Mouse (Mus musculus) liver, embryonic 16.5 days (tissue): ENCODE results near the gene Bmx. TPM values are rescaled to one million over a fixed set of nuclear protein-coding genes. Genes with fewer than 3 reads are reported as not detected.

Experiments
- ATAC-seq: fragments of 200-750 bp; cut with Nextera tagmentation; 2 replicates; pipeline ENCODE4 v1.8.0; 2017; ENCODE audit warnings: low read depth, mild to moderate bottlenecking, moderate number of reproducible peaks, moderate library complexity
- H3K27ac ChIP-seq: fragments of 300-500 bp; sonication (generic); 2 replicates; pipeline ENCODE4 v1.5.1; 2014; ENCODE audit warnings: mild to moderate bottlenecking, low read length
- H3K27me3 ChIP-seq: fragments of 300-500 bp; sonication (generic); 2 replicates; pipeline ENCODE4 v1.6.1; 2014; ENCODE audit warnings: low read depth, low read length, mixed read lengths; ENCODE audit not compliant: control insufficient read depth, insufficient read depth
- H3K36me3 ChIP-seq: fragments of 300-500 bp; sonication (generic); 2 replicates; pipeline ENCODE4 v1.6.1; 2014; ENCODE audit warnings: mild to moderate bottlenecking; ENCODE audit not compliant: control insufficient read depth, insufficient read depth
- H3K4me1 ChIP-seq: fragments of 300-500 bp; sonication (generic); 2 replicates; pipeline ENCODE4 v1.6.1; 2014; ENCODE audit warnings: low read depth, low read length, mixed read lengths; ENCODE audit not compliant: control insufficient read depth
- H3K4me2 ChIP-seq: fragments of 300-500 bp; sonication (generic); 2 replicates; pipeline ENCODE4 v1.6.1; 2014; ENCODE audit warnings: low read depth, low read length, mixed read lengths
- H3K4me3 ChIP-seq: fragments of 300-500 bp; sonication (generic); 2 replicates; pipeline ENCODE4 v1.5.1; 2014; ENCODE audit warnings: low read depth, mild to moderate bottlenecking, low read length
- H3K9ac ChIP-seq: fragments of 300-500 bp; sonication (generic); 2 replicates; pipeline ENCODE4 v1.6.1; 2014; ENCODE audit warnings: low read depth, low read length
- H3K9me3 ChIP-seq: fragments of 300-500 bp; sonication (generic); replicated peaks from 2 replicates; pipeline ENCODE4 v1.6.1; 2016; ENCODE audit warnings: low read length; ENCODE audit not compliant: control insufficient read depth
- WGBS: fragments of 180-500 bp; shearing (Covaris S2); extraction: QIAGEN DNeasy Blood & Tissue Kit; methylation state at CpG from one replicate; pipeline ENCODE4 v1.1.7; 2014; ENCODE audit not compliant: insufficient replicate concordance; 5-methylcytosine and 5-hydroxymethylcytosine counted together
- polyA plus RNA-seq: library from polyadenylated mRNA; unstranded; fragments of >200 nt; fragmentation: Nextera tagmentation; extraction: Ambion mirVana; gene quantifications from 2 replicates; pipeline ENCODE4 v1.2.1, GENCODE M21; 2015

Gene Bmx
- polyA plus RNA-seq, 1 experiment from 2014 or later = 0.77 TPM

DNA sequence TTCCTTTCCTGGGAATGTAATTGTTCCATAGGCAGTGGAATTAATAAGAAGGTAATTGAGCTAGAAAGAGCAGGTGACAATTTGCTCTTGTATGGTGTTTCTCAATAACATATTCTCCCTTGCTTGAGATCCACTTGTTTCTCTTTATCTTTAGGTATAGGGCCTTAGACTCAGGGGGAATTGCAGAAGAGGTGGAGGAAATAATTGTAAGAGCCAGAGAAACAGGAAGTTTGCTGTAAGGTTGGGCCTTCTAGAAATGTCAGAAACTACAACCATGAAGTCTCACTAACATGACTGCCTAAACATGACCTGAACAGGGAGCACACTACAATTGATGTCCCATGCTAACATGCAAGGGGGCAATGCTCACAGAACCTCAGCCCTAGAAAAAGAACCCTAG lies 68.1 kb downstream of the Bmx start:
- Histone ChIP-seq H3K27ac (no peak overlapping the region), H3K9me3 (no peaks in the 10 kb centered on the region), H3K36me3 (no peaks in the 10 kb centered on the region), H3K9ac (no peak overlapping the region), H3K4me2 (no peak overlapping the region), H3K27me3 (no peaks in the 10 kb centered on the region), H3K4me1 (no peaks in the 10 kb centered on the region), H3K4me3 (no peak overlapping the region)
- no peak for ATAC-seq

DNA sequence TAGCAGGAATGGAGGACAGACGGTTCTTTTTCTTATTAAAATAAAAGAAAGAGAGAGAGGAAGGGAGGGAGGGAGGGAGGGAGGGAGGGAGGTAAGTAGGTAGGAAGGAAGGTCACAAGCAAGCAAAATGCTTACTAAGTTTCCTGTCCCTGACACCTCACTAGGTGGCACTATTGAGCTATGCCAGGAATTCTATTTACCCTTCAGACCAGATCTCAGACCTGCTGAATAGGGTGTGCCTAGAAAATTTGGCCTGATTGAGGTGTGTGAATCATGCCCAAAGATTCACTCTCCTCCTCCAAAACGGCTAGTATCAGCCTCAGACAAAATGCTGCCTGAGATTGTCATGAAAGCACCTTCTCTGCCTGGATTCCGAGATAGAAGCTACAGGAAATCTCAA lies 74.1 kb downstream of the Bmx start:
- Histone ChIP-seq H3K27me3 (no peaks in the 10 kb centered on the region; the same call in none of the 2 replicates), H3K4me1 (no peaks in the 10 kb centered on the region), H3K9me3 (no peaks in the 10 kb centered on the region), H3K27ac (no peak overlapping the region), H3K4me3 (no peak overlapping the region), H3K36me3 (no peaks in the 10 kb centered on the region), H3K4me2 (no peak overlapping the region), H3K9ac (no peak overlapping the region)
- ATAC-seq = peak; percentile 54; the same call in 1 of the 2 replicates
- WGBS = 25% methylated on average over 3 of the region's 3 CpGs

GRCm38 (mm10) chrX:164179746-164180145 lies 78.2 kb downstream of the Bmx start:
- H3K36me3 ChIP-seq = no peaks in the 10 kb centered on the region
- 0 out of 2 replicates have a peak, but pooled peaks have one; percentile 37 for ATAC-seq
- 7% methylated on average over 3 of the region's 3 CpGs for WGBS

DNA sequence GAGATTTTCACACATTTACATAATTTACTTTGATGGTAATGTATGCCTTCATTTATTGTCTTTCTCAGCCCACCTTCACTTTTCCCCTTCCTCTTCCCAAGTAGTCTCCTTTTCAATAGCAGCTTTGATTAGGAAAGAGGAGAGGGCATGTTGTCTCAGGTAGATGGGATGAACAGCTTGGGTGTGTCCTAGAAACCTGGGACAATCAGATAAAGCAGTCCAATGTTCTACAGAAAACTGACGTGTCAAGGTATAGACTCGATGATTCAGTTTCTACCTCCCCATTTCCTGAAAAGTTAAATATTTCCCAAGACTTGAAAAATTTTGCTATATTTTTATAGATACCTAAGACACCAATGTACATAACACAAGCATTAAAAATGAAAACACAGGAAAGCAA lies 79.1 kb downstream of the Bmx start:
- Histone ChIP-seq H3K9me3 (no peaks in the 10 kb centered on the region), H3K4me1 (no peaks in the 10 kb centered on the region), H3K4me3 (no peak overlapping the region), H3K9ac (no peak overlapping the region), H3K27me3 (no peaks in the 10 kb centered on the region; the same call in 1 of the 2 replicates), H3K27ac (no peak overlapping the region), H3K4me2 (no peak overlapping the region), H3K36me3 (no peaks in the 10 kb centered on the region)
- no peak for ATAC-seq
- 48% methylated on average over 2 of the region's 2 CpGs for WGBS

More at GRCm38 (mm10) chrX:164179746-164180145, 78.2 kb downstream of the Bmx start:
- H3K27ac ChIP-seq = no peak overlapping the region
- H3K4me2 ChIP-seq = no peak overlapping the region
- H3K4me1 ChIP-seq = no peaks in the 10 kb centered on the region
- no peak overlapping the region for H3K9ac ChIP-seq
- no peaks in the 10 kb centered on the region for H3K9me3 ChIP-seq
- no peaks in the 10 kb centered on the region; the same call in none of the 2 replicates for H3K27me3 ChIP-seq
- H3K4me3 ChIP-seq = no peak overlapping the region

- Histone ChIP-seq H3K4me3 (no peak overlapping the region), H3K4me2 (no peak overlapping the region), H3K27me3 (no peaks in the 10 kb centered on the region; the same call in 1 of the 2 replicates), H3K9me3 (no peaks in the 10 kb centered on the region), H3K36me3 (no peaks in the 10 kb centered on the region), H3K27ac (no peak overlapping the region), H3K4me1 (no peaks in the 10 kb centered on the region), H3K9ac (no peak overlapping the region)
- 58% methylated on average over 2 of the region's 2 CpGs for WGBS
- ATAC-seq = no peak
Measured at GRCm38 (mm10) chrX:164175780-164176179, 82.2 kb downstream of the Bmx start.

GRCm38 (mm10) chrX:164175311-164175710 lies 82.7 kb downstream of the Bmx start:
- no peak overlapping the region for H3K4me3 ChIP-seq
- ATAC-seq = no peak
- H3K4me1 ChIP-seq = no peaks in the 10 kb centered on the region
- H3K27me3 ChIP-seq = no peaks in the 10 kb centered on the region; the same call in 1 of the 2 replicates
- H3K27ac ChIP-seq = no peak overlapping the region
- H3K4me2 ChIP-seq = no peak overlapping the region
- no peak overlapping the region for H3K9ac ChIP-seq
- WGBS = 69% methylated on average over 1 of the region's 1 CpGs
- no peaks in the 10 kb centered on the region for H3K36me3 ChIP-seq
- no peaks in the 10 kb centered on the region for H3K9me3 ChIP-seq

DNA sequence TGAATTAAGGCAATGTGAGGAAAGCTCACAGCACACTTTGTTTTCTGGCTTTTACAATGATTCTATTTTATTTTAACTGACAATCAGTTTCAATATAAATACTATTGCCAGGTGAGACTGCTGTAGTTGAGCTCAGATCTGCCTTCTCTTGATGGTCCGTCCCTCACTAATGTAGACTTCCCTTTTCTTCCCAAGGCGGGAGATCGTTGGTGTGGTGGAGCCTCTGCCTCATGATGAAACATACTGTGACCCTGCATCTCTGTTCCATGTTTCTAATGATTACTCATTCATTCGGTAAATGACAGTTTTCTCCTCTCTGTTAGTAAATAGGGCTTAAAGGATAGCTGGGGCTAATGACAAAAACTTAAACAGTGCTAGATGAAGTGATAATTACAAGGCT lies 84.1 kb downstream of the Bmx start:
- H3K27me3 ChIP-seq = peaks cover 2% of the 10 kb centered on the region
- H3K4me3 ChIP-seq = no peak overlapping the region
- no peaks in the 10 kb centered on the region for H3K36me3 ChIP-seq
- ATAC-seq = no peak
- H3K27ac ChIP-seq = no peak overlapping the region
- no peak overlapping the region for H3K4me2 ChIP-seq
- 51% methylated on average over 4 of the region's 4 CpGs for WGBS
- H3K9ac ChIP-seq = no peak overlapping the region
- H3K9me3 ChIP-seq = no peaks in the 10 kb centered on the region
- no peaks in the 10 kb centered on the region for H3K4me1 ChIP-seq

DNA sequence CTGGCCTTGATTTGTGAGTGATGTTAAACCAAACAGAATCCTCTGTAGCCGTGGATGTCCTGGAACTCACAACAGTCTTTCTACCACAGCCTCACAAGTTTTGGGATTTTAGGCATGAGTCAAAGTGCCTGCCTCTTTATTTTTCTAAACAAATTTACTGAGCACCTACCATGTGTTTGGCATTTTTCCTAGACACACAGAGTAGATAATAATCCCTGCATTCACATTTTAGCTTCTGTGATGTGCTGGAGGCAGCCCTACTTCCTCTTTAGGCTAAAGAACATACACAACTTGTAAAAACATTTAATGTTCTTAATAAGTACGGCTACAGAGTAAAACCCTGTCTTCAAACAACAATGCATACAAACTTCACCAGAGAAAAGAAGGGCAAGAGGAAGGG lies 87.0 kb downstream of the Bmx start:
- 63% methylated on average over 2 of the region's 2 CpGs for WGBS
- H3K9ac ChIP-seq = no peak overlapping the region

DNA sequence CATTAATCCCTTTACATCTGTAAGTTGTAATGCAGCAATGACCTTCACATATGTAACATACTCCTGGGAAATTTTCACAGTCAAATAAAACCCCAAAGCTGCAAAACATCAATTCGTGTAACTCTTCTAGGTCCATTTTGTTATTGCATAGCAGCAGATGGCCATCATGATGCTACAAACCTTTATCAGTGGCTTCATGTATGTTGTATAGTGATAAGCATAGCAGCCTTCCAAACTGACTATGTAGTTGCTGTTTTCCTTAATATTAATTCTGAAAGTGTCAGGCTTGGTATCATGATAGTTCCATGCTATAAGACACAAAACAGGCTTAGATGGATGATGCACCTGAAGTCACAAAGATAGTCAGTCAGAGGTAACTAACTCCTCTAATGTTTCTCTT lies 93.3 kb downstream of the Bmx start:
- no peak overlapping the region for H3K4me3 ChIP-seq

More for the DNA sequence above, 87.0 kb downstream of the Bmx start:
- no peak for ATAC-seq
- H3K4me3 ChIP-seq = no peak overlapping the region
- no peaks in the 10 kb centered on the region for H3K9me3 ChIP-seq
- no peak overlapping the region for H3K27ac ChIP-seq
- no peaks in the 10 kb centered on the region for H3K4me1 ChIP-seq
- H3K27me3 ChIP-seq = peaks cover 2% of the 10 kb centered on the region
- H3K4me2 ChIP-seq = no peak overlapping the region
- H3K36me3 ChIP-seq = no peaks in the 10 kb centered on the region

More for the DNA sequence above, 93.3 kb downstream of the Bmx start:
- no peaks in the 10 kb centered on the region for H3K36me3 ChIP-seq
- WGBS = 26% methylated on average over 1 of the region's 1 CpGs
- H3K4me2 ChIP-seq = peak overlapping the region; percentile 36; the same call in 1 of the 2 replicates
- H3K9ac ChIP-seq = no peak overlapping the region
- no peaks in the 10 kb centered on the region for H3K9me3 ChIP-seq
- peak; percentile 93 for ATAC-seq
- no peaks in the 10 kb centered on the region for H3K4me1 ChIP-seq
- peak overlapping the region; percentile 55; the same call in 1 of the 2 replicates for H3K27ac ChIP-seq
- peaks cover 2% of the 10 kb centered on the region; the same call in 1 of the 2 replicates for H3K27me3 ChIP-seq
